Mouse (Mus musculus) thymus, adult 2 months (tissue): ENCODE measurements around the gene Fbxl8.

ENCODE experiments used
- CTCF ChIP-seq: fragments of 200-500 bp; IDR thresholded peaks from 2 replicates; pipeline ENCODE4 v1.5.1; 2012; ENCODE audit warnings: mild to moderate bottlenecking, control low read depth, low read length, moderate library complexity, borderline replicate concordance; ENCODE audit not compliant: control insufficient read depth, poor library complexity, insufficient read depth; ENCODE audit errors: extremely low read depth
- POLR2A ChIP-seq: fragments of 200-500 bp; IDR thresholded peaks from 2 replicates; pipeline ENCODE4 v1.6.1; 2012; ENCODE audit warnings: mild to moderate bottlenecking, low read length, control low read depth, moderate library complexity; ENCODE audit not compliant: control insufficient read depth, poor library complexity, insufficient read depth; ENCODE audit errors: extremely low read depth

- no peak for TF ChIP-seq CTCF
- peak; percentile 82 for TF ChIP-seq POLR2A
Observed at GRCm38 (mm10) chr8:105297511-105298192, 33.2 kb downstream of the Fbxl8 start, which contains the start of gene E2f4.
